Mouse (Mus musculus): ENCODE data around the gene Prkaca.
A peak's percentile ranks its signal among the peaks of the same experiment; 100 is the strongest.

The Prkaca gene

DNA sequence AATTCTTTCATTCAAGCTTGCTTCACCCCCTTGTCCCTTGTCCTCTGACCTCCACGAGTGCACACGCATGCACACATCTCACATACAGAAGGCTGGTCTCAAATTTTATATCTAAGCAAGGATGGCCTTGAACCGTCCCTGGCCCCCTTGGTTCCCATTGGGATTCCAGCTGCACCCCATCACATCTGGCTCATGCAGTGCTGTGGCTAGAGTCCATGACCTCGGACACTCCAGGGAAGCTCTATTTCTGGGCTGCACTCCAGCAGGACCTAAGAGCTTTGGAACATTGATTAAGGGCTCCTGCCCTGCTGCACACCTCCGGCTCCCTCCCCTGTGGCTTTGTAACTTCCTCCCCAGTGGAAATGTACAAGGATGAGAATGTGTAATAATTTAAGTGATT, 65.2 kb downstream of the Prkaca start:
- no peak for DNase-seq (ENCODE audit: low spot score in 2 of 2)

DNA sequence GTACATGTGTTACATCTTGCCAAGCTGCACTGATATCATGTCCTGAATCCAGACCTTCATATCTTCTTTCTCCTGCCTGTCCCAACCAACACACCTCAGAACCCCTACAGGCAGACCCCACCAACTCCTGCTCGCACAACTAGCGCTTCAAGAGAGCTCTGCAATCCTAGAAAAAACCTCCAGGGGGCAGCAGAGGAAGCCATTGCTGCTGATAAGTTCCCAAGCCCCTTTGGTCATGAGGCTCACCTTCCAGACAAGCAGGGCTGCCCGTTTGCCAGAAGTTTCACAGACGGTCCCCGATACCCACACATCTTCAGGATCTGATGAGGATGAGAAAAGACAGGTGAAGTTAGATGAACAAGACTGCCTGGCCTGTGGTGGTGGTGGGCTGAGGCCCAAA, 66.3 kb downstream of the Prkaca start:
- peak; percentile 67 to 80 for DNase-seq (ENCODE audit: low spot score in 2 of 2)

DNA sequence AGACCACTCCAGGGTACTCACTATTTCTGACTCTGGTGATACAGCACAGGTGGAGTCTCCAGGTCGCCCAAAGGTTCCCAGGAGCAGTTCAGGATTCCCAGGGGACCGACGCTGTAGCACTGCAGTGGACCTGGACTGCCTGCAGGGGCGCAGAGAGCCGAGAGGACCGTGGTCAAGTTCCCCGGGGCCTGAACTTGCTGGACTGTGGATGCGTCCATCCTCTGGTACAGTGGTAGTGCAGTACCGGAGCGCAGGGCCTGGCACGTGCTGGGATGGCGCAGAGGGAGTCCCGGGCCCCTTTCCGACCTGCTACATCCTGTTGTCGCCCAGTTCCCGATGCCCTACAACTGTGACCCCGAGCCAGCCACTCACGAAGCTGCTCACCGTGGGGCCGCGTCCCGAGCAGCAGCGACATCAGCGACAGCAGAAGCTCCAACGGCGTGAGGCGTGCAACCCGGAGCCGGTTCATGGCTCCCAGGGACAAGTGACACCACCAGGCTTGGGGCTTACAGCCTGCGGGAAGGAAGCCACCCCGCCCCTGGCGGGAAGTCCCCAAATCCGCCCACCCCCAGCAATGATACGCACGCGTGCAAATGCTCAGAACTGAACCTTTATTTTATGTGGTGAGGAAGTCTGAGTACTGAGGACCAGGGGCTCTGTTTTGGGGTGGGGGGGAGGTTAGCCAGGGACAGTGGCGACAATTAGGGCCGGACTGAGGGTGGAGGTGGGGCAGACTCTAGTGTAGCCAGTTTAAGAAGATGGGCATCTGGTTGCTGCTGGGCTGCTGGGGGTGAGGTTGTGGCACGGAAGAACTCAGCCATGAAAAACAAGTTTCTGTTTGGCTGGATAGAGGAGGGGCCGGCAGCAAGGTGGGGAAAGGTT, 69.5 kb downstream of the Prkaca start, which contains the start of gene Il27ra:
TSS of gene Il27ra (minus strand) at position 524 of the 882 bp plus-strand sequence.
- peak in 1 of 2 experiments; percentile 16 for DNase-seq (ENCODE audit: low spot score in 2 of 2)

- DNase-seq (ENCODE audit: low spot score in 2 of 2): no peak
These were observed 70.2 kb downstream of the Prkaca start for GRCm38 (mm10) chr8:84042948-84043342.

DNA sequence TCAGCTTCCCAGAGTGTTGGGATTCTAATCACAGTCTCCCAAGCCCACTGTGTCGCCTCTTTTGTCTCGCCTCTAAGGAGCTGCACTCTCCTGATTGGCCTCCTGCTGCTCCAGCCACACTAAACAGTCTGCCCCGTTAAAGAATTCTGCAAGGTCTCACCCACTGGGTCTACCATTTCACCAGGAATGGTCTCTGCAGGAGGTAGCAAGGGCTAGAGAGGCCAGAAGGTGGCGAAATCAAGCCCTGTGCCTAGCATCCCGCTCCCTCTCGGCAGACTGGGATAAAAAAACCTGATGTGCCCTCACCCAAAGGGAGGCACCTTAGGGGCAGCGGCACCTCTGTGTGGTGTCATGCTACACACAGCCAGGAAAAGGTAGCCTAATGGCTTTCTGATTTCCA, 71.3 kb downstream of the Prkaca start:
- no peak for DNase-seq (ENCODE audit: low spot score in 2 of 2)

DNA sequence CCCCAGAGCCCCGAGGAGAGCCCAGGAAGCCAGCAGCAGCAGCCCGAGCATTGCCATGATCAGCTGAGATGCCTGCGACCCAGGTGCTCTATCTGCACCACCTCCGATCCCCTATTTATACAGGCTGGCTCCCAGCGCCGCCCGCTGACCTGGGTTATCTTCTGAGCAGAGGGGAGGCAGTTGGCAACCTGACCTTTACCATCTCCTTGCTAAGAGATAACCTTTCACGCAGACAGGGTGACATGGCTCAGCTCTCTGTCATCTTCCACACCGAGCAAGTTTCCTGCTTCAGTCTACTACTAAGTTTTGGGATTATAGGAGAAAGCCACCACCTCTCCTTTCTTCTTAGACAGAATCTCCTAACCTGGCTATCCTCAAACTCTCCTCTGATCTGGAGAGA, 72.1 kb downstream of the Prkaca start, which contains the start of gene Rln3:
TSS of gene Rln3 (minus strand) at position 101 of the 400 bp plus-strand sequence.
- DNase-seq (ENCODE audit: low spot score in 2 of 2): no peak
